Mouse (Mus musculus): ENCODE results near the gene Kcnt1. TPM values are rescaled to one million over a fixed set of nuclear protein-coding genes. Genes with fewer than 3 reads are reported as not detected.
"Not testable (repeated sequence)": the region's sequence is repeated elsewhere in the genome, so short reads cannot be mapped to it uniquely, and the experiment has no call there.

Gene Kcnt1
- polyA plus RNA-seq (2015; fragmentation: Nextera tagmentation; extraction: Ambion mirVana): 0.32 and 0.42 TPM in 2 replicates

GRCm38 (mm10) chr2:25863337-25864131 lies at the start of gene Kcnt1:
Gene Kcnt1 (plus strand): TSS chr2:25863734.
- 0% methylated on average over 45 of the region's 53 CpGs for WGBS
- no peaks in the 10 kb centered on the region for H3K36me3 ChIP-seq
- H3K4me2 ChIP-seq (replicated peaks): peak within 1 kb of the TSS; percentile 84
- ATAC-seq (ENCODE audit: insufficient number of reproducible peaks, low FRiP score, low TSS enrichment, low read depth): no peak
- no peaks in the 10 kb centered on the region for H3K9me3 ChIP-seq (replicated peaks)
- H3K4me1 ChIP-seq: peaks cover 15% of the 10 kb centered on the region
- no peak within 1 kb of the TSS for H3K27ac ChIP-seq (replicated peaks)
- peak within 1 kb of the TSS; percentile 40 for H3K4me3 ChIP-seq (replicated peaks)
- H3K9ac ChIP-seq: no peak within 1 kb of the TSS
- peaks cover 41% of the 10 kb centered on the region for H3K27me3 ChIP-seq

- not testable (repeated sequence) for H3K4me2 ChIP-seq (replicated peaks); H3K9me3 ChIP-seq (replicated peaks); H3K4me3 ChIP-seq (replicated peaks); H3K9ac ChIP-seq; ATAC-seq (ENCODE audit: insufficient number of reproducible peaks, low FRiP score, low TSS enrichment, low read depth); H3K4me1 ChIP-seq; H3K27me3 ChIP-seq; H3K36me3 ChIP-seq; H3K27ac ChIP-seq (replicated peaks)
- WGBS: 66% methylated on average over 1 of the region's 1 CpGs
Observed at GRCm38 (mm10) chr2:25815748-25816147, 47.8 kb upstream of the Kcnt1 start, which contains the start of gene Glt6d1. Gene Glt6d1 (minus strand): TSS chr2:25815848.

GRCm38 (mm10) chr2:25822806-25823205 lies 40.7 kb upstream of the Kcnt1 start, which contains the start of gene Lcn9:
Gene Lcn9 (plus strand): TSS chr2:25823153.
- H3K9me3 ChIP-seq (replicated peaks): no peaks in the 10 kb centered on the region
- no peak within 1 kb of the TSS for H3K9ac ChIP-seq
- no peaks in the 10 kb centered on the region for H3K36me3 ChIP-seq
- H3K4me2 ChIP-seq (replicated peaks): no peak within 1 kb of the TSS
- ATAC-seq (ENCODE audit: insufficient number of reproducible peaks, low FRiP score, low TSS enrichment, low read depth): no peak
- no peak within 1 kb of the TSS for H3K27ac ChIP-seq (replicated peaks)
- H3K4me1 ChIP-seq: no peaks in the 10 kb centered on the region
- H3K27me3 ChIP-seq: no peaks in the 10 kb centered on the region
- H3K4me3 ChIP-seq (replicated peaks): no peak within 1 kb of the TSS
- 80% methylated on average over 1 of the region's 1 CpGs for WGBS

DNA sequence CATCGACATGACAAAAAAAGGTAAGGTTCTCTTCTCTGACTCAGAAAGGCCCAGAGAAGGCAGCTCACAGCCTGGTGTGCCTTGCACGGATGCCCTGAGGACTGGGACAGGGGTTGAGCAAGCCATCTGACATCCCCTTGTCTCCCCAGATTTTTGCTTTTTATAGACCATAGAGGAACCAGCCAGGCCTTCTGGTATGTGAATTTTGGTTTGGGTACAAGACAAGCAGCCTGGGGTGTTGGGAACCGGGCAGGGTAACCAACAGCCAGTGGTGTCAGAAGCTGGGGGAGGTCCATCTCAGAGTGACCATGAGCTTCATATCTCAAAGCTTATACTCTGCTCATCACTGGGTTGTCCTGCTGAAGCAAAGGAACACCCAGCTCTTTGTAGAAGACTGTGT lies 38.8 kb upstream of the Kcnt1 start:
- H3K9ac ChIP-seq: no peak overlapping the region
- H3K9me3 ChIP-seq (replicated peaks): no peaks in the 10 kb centered on the region
- no peak for ATAC-seq (ENCODE audit: insufficient number of reproducible peaks, low FRiP score, low TSS enrichment, low read depth)
- H3K36me3 ChIP-seq: no peaks in the 10 kb centered on the region
- no peak overlapping the region for H3K27ac ChIP-seq (replicated peaks)
- H3K4me1 ChIP-seq: no peaks in the 10 kb centered on the region
- 76% methylated on average over 3 of the region's 3 CpGs for WGBS
- H3K4me2 ChIP-seq (replicated peaks): no peak overlapping the region
- no peak overlapping the region for H3K4me3 ChIP-seq (replicated peaks)
- H3K27me3 ChIP-seq: no peaks in the 10 kb centered on the region

DNA sequence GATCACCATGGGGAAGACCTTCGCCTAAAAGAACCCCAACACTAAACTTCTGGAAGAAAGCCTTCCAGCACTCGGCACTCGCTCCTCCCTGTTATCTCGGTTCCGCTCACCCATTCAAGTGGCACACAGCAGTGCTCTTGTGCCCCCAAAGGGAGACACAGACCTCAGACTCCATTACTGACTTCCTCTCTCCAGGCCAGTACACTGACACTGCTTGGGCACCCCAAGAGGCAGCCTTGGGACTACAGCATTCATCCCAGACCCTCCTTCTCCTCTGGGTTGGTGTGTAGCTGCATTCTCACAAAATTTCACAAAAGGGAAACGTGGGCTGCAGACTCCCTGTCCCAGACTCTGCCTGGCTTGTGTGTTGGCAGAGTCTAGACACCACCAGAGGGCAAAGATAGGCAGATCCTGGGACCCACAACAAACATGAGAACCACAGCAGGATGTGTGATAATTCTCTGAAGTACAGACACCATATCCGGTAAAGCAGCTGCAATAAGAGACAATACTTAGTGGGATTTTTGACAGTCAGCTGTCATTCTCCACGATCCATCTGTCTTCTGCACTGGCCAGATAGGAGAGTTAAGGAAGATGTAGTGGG lies 35.1 kb upstream of the Kcnt1 start:
- no peaks in the 10 kb centered on the region for H3K36me3 ChIP-seq
- no peak for ATAC-seq (ENCODE audit: insufficient number of reproducible peaks, low FRiP score, low TSS enrichment, low read depth)
- 77% methylated on average over 8 of the region's 8 CpGs for WGBS

DNA sequence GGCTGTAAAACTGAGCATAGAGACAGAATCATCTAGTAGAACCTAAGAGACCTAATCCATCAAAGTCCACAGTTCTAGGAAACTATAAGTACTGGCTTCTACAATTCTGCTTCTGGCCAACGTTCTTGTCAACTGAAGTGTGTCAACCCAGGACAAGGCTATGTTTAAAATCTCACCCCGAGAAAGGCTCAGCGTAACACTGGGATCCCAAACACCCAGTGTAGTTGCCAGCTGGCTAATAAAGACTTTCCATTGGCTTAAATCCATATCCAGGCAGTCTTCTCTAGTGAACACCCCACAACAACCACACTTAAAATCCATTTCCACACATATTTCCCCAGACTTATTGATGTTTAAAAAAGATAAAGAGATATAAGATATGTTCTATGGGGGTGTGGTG lies 32.7 kb upstream of the Kcnt1 start:
- no peak overlapping the region for H3K4me2 ChIP-seq (replicated peaks)

More for the DNA sequence above, 35.1 kb upstream of the Kcnt1 start:
- no peaks in the 10 kb centered on the region for H3K9me3 ChIP-seq (replicated peaks)
- H3K4me1 ChIP-seq: no peaks in the 10 kb centered on the region
- no peak overlapping the region for H3K9ac ChIP-seq
- H3K4me3 ChIP-seq (replicated peaks): no peak overlapping the region
- no peak overlapping the region for H3K27ac ChIP-seq (replicated peaks)
- no peak overlapping the region for H3K4me2 ChIP-seq (replicated peaks)
- H3K27me3 ChIP-seq: no peaks in the 10 kb centered on the region

DNA sequence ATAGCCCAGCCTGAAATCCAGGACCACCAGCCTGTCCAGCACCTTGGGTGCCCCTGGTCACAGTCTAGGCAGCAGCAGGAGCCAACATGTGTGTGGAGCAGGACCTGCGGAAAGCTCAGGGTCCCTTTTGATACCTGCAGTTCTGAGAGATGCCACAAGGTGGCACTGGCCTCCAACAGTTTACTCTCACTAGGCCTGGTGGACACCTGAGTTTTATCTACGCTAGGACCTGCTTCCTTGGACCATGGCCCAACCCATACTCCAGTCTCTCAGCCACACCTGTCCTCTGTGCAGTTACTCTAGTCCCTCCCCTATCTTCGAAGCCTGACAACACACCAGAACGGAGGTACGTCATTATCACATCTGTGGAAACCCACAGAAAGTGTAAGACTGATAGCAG lies 27.2 kb upstream of the Kcnt1 start:
- Histone ChIP-seq H3K36me3 (no peaks in the 10 kb centered on the region), H3K9ac (no peak overlapping the region), H3K27me3 (no peaks in the 10 kb centered on the region), H3K27ac (replicated peaks) (no peak overlapping the region), H3K4me2 (replicated peaks) (no peak overlapping the region), H3K9me3 (replicated peaks) (no peaks in the 10 kb centered on the region), H3K4me1 (no peaks in the 10 kb centered on the region), H3K4me3 (replicated peaks) (no peak overlapping the region)
- 42% methylated on average over 5 of the region's 5 CpGs for WGBS
- ATAC-seq (ENCODE audit: insufficient number of reproducible peaks, low FRiP score, low TSS enrichment, low read depth): 0 out of 2 replicates have a peak, but pooled peaks have one; percentile 24

More for the DNA sequence above, 32.7 kb upstream of the Kcnt1 start:
- ATAC-seq (ENCODE audit: insufficient number of reproducible peaks, low FRiP score, low TSS enrichment, low read depth): no peak
- H3K27me3 ChIP-seq: no peaks in the 10 kb centered on the region
- H3K9ac ChIP-seq: no peak overlapping the region
- WGBS: 74% methylated on average over 3 of the region's 3 CpGs
- H3K4me3 ChIP-seq (replicated peaks): no peak overlapping the region
- H3K9me3 ChIP-seq (replicated peaks): no peaks in the 10 kb centered on the region
- no peaks in the 10 kb centered on the region for H3K36me3 ChIP-seq
- H3K27ac ChIP-seq (replicated peaks): no peak overlapping the region
- no peaks in the 10 kb centered on the region for H3K4me1 ChIP-seq

DNA sequence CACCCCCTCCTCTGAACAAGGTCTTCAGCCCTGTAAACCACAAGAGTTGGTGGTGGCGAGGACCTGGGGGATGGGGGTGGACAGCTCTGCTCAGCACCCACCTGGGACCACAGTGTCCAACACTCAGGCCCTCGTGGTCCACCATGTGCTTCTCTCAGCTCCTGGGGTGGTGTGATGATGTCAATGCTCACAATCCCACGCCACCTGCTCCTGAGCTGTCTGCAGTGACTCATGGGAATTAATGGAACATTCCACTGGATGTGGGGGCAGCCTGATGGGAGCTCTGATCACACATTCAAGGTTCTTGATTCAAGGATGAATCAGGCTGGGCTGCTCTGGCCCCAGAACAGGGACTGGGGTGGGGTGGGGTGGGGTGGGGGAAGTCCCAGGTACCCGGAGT lies 21.4 kb upstream of the Kcnt1 start:
- Histone ChIP-seq H3K4me3 (replicated peaks) (no peak overlapping the region), H3K36me3 (no peaks in the 10 kb centered on the region), H3K4me2 (replicated peaks) (no peak overlapping the region), H3K4me1 (peaks cover 9% of the 10 kb centered on the region), H3K9ac (no peak overlapping the region), H3K27me3 (no peaks in the 10 kb centered on the region), H3K27ac (replicated peaks) (no peak overlapping the region), H3K9me3 (replicated peaks) (no peaks in the 10 kb centered on the region)
- 67% methylated on average over 4 of the region's 4 CpGs for WGBS
- no peak for ATAC-seq (ENCODE audit: insufficient number of reproducible peaks, low FRiP score, low TSS enrichment, low read depth)

DNA sequence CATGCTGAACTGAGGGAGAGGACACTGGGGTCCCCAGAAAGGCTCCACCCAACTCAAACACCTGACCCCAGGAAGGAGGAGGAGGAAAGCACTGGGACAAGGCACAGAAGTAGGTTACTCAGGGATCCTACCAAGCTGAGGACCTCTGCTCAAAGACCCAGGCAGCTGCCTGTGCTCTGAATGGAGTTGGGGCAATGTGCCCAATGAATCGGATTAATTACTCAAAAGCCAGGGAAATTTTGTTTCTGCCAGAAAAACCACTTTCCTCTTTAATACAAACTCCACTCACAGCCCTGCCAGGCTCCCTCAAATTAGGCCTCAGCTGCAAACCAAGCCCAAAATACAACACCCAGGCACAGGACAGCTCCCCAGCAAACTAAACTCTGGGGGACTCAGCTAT lies 20.8 kb upstream of the Kcnt1 start:
- no peak overlapping the region for H3K27ac ChIP-seq (replicated peaks)
- H3K9me3 ChIP-seq (replicated peaks): no peaks in the 10 kb centered on the region
- no peak for ATAC-seq (ENCODE audit: insufficient number of reproducible peaks, low FRiP score, low TSS enrichment, low read depth)
- WGBS: 48% methylated on average over 1 of the region's 1 CpGs
- H3K4me1 ChIP-seq: peaks cover 9% of the 10 kb centered on the region
- no peaks in the 10 kb centered on the region for H3K36me3 ChIP-seq
- no peak overlapping the region for H3K4me3 ChIP-seq (replicated peaks)
- H3K9ac ChIP-seq: no peak overlapping the region
- H3K4me2 ChIP-seq (replicated peaks): no peak overlapping the region
- no peaks in the 10 kb centered on the region for H3K27me3 ChIP-seq

DNA sequence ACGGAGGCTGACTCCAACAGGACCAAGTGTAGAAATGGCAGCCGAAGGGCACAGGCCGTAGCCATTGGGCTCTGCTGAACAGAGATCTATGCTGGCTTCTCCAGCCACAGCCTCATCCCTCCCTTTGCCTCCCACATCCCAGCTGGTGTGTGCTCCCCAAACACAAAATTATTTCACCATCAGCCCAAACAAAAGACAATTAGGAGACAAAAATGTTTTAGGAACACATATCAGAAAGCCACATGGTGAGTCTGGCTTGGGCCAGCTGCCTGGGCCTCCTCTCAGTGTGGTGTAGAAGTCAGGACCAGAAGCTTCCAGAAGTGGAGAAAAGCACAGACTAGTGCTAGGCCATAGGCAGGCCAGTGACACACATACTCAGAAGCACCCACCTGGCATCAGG lies 19.4 kb upstream of the Kcnt1 start:
- 82% methylated on average over 3 of the region's 3 CpGs for WGBS

DNA sequence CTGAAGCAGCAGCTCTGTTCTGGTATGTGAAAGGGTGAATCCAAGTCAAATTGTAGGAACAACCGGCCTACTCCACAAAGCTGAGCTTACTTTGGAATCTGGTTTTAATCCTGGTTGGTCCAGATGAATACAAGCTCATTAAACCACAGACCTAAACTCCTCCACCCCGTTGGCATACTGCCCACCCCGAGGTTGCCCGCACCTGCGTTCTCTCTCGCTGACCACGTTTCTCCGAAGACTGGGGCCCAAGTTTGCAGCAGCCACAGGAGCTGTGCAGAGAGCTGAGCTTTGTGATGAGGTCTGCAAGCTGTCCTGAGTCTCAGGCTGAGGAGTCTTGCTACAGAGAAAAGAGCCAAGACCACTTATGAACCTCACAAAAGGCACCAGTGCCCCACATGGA lies 17.0 kb upstream of the Kcnt1 start:
- H3K4me1 ChIP-seq: peaks cover 9% of the 10 kb centered on the region
- no peak overlapping the region for H3K9ac ChIP-seq
- no peak for ATAC-seq (ENCODE audit: insufficient number of reproducible peaks, low FRiP score, low TSS enrichment, low read depth)
- H3K4me2 ChIP-seq (replicated peaks): no peak overlapping the region
- no peak overlapping the region for H3K4me3 ChIP-seq (replicated peaks)
- H3K27ac ChIP-seq (replicated peaks): no peak overlapping the region
- no peaks in the 10 kb centered on the region for H3K9me3 ChIP-seq (replicated peaks)
- H3K27me3 ChIP-seq: no peaks in the 10 kb centered on the region
- H3K36me3 ChIP-seq: no peaks in the 10 kb centered on the region
- 50% methylated on average over 8 of the region's 8 CpGs for WGBS

More for the DNA sequence above, 19.4 kb upstream of the Kcnt1 start:
- Histone ChIP-seq H3K4me1 (peaks cover 9% of the 10 kb centered on the region), H3K9ac (no peak overlapping the region), H3K4me2 (replicated peaks) (no peak overlapping the region), H3K27me3 (no peaks in the 10 kb centered on the region), H3K27ac (replicated peaks) (no peak overlapping the region), H3K36me3 (no peaks in the 10 kb centered on the region), H3K9me3 (replicated peaks) (no peaks in the 10 kb centered on the region), H3K4me3 (replicated peaks) (no peak overlapping the region)
- no peak for ATAC-seq (ENCODE audit: insufficient number of reproducible peaks, low FRiP score, low TSS enrichment, low read depth)

All from embryonic facial prominence, embryonic 15.5 days (tissue).